In genomic region chr5:37184605-37185004, GRCm38 (mm10) we compare ENCODE assay signal across 29 mouse cellular contexts. TPM values are rescaled to one million over a fixed set of nuclear protein-coding genes. Genes with fewer than 3 reads are reported as not detected.
"Had no signal": no experiment of that assay in that cellular context is flagged by ENCODE, and none has a peak within 500 bp of the region (broad histone marks: within the 10 kb centered on the region; RNA-seq: fewer than 3 reads in every experiment).

No protein-coding gene starts in this region.

- ATAC-seq: hindbrain, embryonic 16.5 days; intestine, embryonic 16.5 days; liver, embryonic 12.5 days had no signal

- H3K27ac ChIP-seq: gastrocnemius, adult 2 months; heart, embryonic 10.5 days; hindbrain, embryonic 12.5 days; hindbrain, embryonic 14.5 days; kidney, embryonic 15.5 days; kidney, postnatal 0 days; limb, embryonic 13.5 days; limb, embryonic 15.5 days; liver, embryonic 12.5 days; liver, embryonic 14.5 days had no signal

- H3K9ac ChIP-seq: heart, embryonic 12.5 days; hindbrain, embryonic 12.5 days; hindbrain, embryonic 14.5 days; kidney, embryonic 15.5 days; limb, embryonic 13.5 days; limb, embryonic 15.5 days; liver, embryonic 12.5 days; liver, embryonic 14.5 days had no signal

- H3K27me3 ChIP-seq: hindbrain, embryonic 12.5 days; kidney, embryonic 15.5 days; limb, embryonic 13.5 days; limb, embryonic 15.5 days; liver, embryonic 12.5 days had no signal

- H3K4me2 ChIP-seq: heart, embryonic 12.5 days; hindbrain, embryonic 12.5 days; hindbrain, embryonic 14.5 days; kidney, embryonic 15.5 days; limb, embryonic 13.5 days; limb, embryonic 15.5 days; liver, embryonic 12.5 days had no signal

- H3K9me3 ChIP-seq: heart, embryonic 10.5 days; hindbrain, embryonic 12.5 days; kidney, embryonic 15.5 days; limb, embryonic 13.5 days; limb, embryonic 15.5 days; liver, embryonic 12.5 days had no signal

- DNase-seq: gastrocnemius, adult 2 months; gastrocnemius, postnatal 10 days; gastrocnemius, postnatal 25 days; heart, adult 18-20 months; heart, postnatal 10 days; heart, postnatal 36 days; kidney, adult 11 months; kidney, adult 2 months; kidney, adult 9 months; kidney, postnatal 14 days; kidney, postnatal 36 days; layer of hippocampus, adult 9-11 months; layer of hippocampus, postnatal 36 days; left cerebral cortex, postnatal 4 days had no signal

- H3K4me1 ChIP-seq: heart, embryonic 10.5 days; heart, embryonic 12.5 days; hindbrain, embryonic 12.5 days; kidney, embryonic 15.5 days; limb, embryonic 13.5 days; limb, embryonic 15.5 days; liver, embryonic 12.5 days had no signal

- H3K4me3 ChIP-seq: gastrocnemius, adult 2 months; heart, embryonic 10.5 days; heart, embryonic 12.5 days; hindbrain, embryonic 12.5 days; kidney, embryonic 15.5 days; limb, embryonic 13.5 days; limb, embryonic 15.5 days; liver, embryonic 12.5 days had no signal

- H3K36me3 ChIP-seq: heart, embryonic 10.5 days; heart, embryonic 12.5 days; hindbrain, embryonic 12.5 days; kidney, embryonic 15.5 days; limb, embryonic 13.5 days; limb, embryonic 15.5 days; liver, embryonic 12.5 days had no signal

RNA-seq across cellular contexts. Expression of gene Crmp1, which starts 57.1 kb away (rescaled TPM):
- total RNA-seq: granulocyte monocyte progenitor cell, adult 5-6 weeks; hematopoietic stem cell, adult 5-6 weeks; liver, adult 2 months had no signal
- polyA plus RNA-seq: liver, adult 2 months had no signal
